Comparison of ENCODE assay signal across 22 mouse cellular contexts in the genomic region with DNA sequence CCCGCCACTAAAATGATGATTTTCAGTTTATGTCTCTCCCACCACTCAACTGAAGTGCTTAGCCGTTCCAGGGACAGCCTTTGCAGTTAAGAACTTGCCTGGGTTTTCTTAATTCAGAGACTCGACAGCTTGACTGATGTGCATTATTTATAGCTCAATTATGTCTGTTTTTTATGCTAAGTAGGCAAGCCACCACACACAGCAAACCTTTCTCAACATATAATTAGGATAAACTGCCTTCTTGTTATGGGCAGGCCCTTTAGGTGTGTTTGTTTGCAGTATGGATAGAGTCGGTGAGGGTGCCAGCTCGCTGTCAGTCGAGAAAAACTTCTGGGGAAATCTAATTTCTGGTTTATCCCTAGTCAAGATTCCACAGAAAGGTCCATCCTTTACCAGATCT.
DNase-seq lines count a peak whose midpoint lies in the region; ATAC-seq lines count a peak whose summit lies in the region.
"Had no signal": no experiment of that assay in that cellular context is flagged by ENCODE, and none has a peak within 500 bp of the region (broad histone marks: within the 10 kb centered on the region; RNA-seq: fewer than 3 reads in every experiment).

No protein-coding gene starts in this region.

- no peak overlapping the region for H3K4me3 ChIP-seq in forebrain, embryonic 13.5 days
- H3K4me3 ChIP-seq in forebrain, embryonic 10.5 days, result no peak overlapping the region
- no peak overlapping the region for H3K4me3 ChIP-seq in midbrain, embryonic 11.5 days (ENCODE audit: low read depth, low read length)
- no peak overlapping the region for H3K4me3 ChIP-seq in midbrain, embryonic 15.5 days
- H3K4me3 ChIP-seq in forebrain, embryonic 14.5 days (ENCODE audit: low read depth, low read length), result no peak overlapping the region
- no peak overlapping the region for H3K4me3 ChIP-seq in limb, embryonic 10.5 days
- H3K4me3 ChIP-seq: embryonic facial prominence, embryonic 15.5 days; erythroblast, embryonic 14.5 days; gastrocnemius, adult 2 months; heart, embryonic 10.5 days; hindbrain, embryonic 13.5 days had no signal

- no peaks in the 10 kb centered on the region for H3K27me3 ChIP-seq in forebrain, embryonic 13.5 days
- H3K27me3 ChIP-seq in forebrain, embryonic 10.5 days (ENCODE audit: poor library complexity, severe bottlenecking), result no peaks in the 10 kb centered on the region
- no peaks in the 10 kb centered on the region for H3K27me3 ChIP-seq in midbrain, embryonic 11.5 days (ENCODE audit: control insufficient read depth, insufficient read depth, low read length)
- no peaks in the 10 kb centered on the region for H3K27me3 ChIP-seq in midbrain, embryonic 15.5 days (replicated peaks)
- H3K27me3 ChIP-seq in forebrain, embryonic 14.5 days (replicated peaks; ENCODE audit: control insufficient read depth, insufficient read depth, low read length), result no peaks in the 10 kb centered on the region
- H3K27me3 ChIP-seq in limb, embryonic 10.5 days (ENCODE audit: low read depth, poor library complexity, severe bottlenecking), result 0 out of 2 replicates have a peak, but pooled peaks cover 3% of the 10 kb centered on the region
- H3K27me3 ChIP-seq: CH12.LX; embryonic facial prominence, embryonic 15.5 days; hindbrain, embryonic 13.5 days; Patski had no signal

- DNase-seq in forebrain, embryonic 10.5 days (ENCODE audit: extremely low spot score, low spot score), result no peak
- DNase-seq in midbrain, embryonic 11.5 days (ENCODE audit: low spot score, missing footprints), result peak; percentile 83
- DNase-seq in forebrain, embryonic 14.5 days (ENCODE audit: low spot score), result peak; percentile 73
- no peak for DNase-seq in limb, embryonic 10.5 days (ENCODE audit: low spot score)
- DNase-seq in layer of hippocampus, adult 9-11 months, result no peak
- DNase-seq: adrenal gland, postnatal 14 days; gastrocnemius, adult 2 months; gastrocnemius, postnatal 25 days; heart, postnatal 10 days; heart, postnatal 4 days; kidney, adult 2 months had no signal

- H3K9ac ChIP-seq in forebrain, embryonic 13.5 days, result no peak overlapping the region
- no peak overlapping the region for H3K9ac ChIP-seq in midbrain, embryonic 11.5 days (ENCODE audit: low read length)
- no peak overlapping the region for H3K9ac ChIP-seq in midbrain, embryonic 15.5 days
- no peak overlapping the region for H3K9ac ChIP-seq in forebrain, embryonic 14.5 days (ENCODE audit: low read length)
- H3K9ac ChIP-seq: embryonic facial prominence, embryonic 15.5 days; hindbrain, embryonic 13.5 days had no signal

- H3K4me2 ChIP-seq in forebrain, embryonic 13.5 days, result peak overlapping the region; percentile 0; the same call in 1 of the 2 replicates
- no peak overlapping the region for H3K4me2 ChIP-seq in midbrain, embryonic 11.5 days
- H3K4me2 ChIP-seq in midbrain, embryonic 15.5 days, result no peak overlapping the region
- H3K4me2 ChIP-seq in forebrain, embryonic 14.5 days (ENCODE audit: low read length), result no peak overlapping the region
- H3K4me2 ChIP-seq: embryonic facial prominence, embryonic 15.5 days; hindbrain, embryonic 13.5 days had no signal

- peak overlapping the region; percentile 63 for H3K27ac ChIP-seq in forebrain, embryonic 13.5 days
- no peak overlapping the region for H3K27ac ChIP-seq in forebrain, embryonic 10.5 days
- no peak overlapping the region for H3K27ac ChIP-seq in midbrain, embryonic 11.5 days (ENCODE audit: low read depth, low read length)
- H3K27ac ChIP-seq in midbrain, embryonic 15.5 days, result no peak overlapping the region
- peak overlapping the region; percentile 58; the same call in 1 of the 2 replicates for H3K27ac ChIP-seq in forebrain, embryonic 14.5 days (ENCODE audit: low read depth, low read length)
- peak overlapping the region; percentile 47; the same call in 1 of the 2 replicates for H3K27ac ChIP-seq in limb, embryonic 10.5 days
- H3K27ac ChIP-seq: embryonic facial prominence, embryonic 15.5 days; gastrocnemius, adult 2 months; heart, embryonic 10.5 days; hindbrain, embryonic 13.5 days had no signal

- H3K9me3 ChIP-seq in forebrain, embryonic 13.5 days (replicated peaks), result no peaks in the 10 kb centered on the region
- no peaks in the 10 kb centered on the region for H3K9me3 ChIP-seq in forebrain, embryonic 10.5 days
- no peaks in the 10 kb centered on the region for H3K9me3 ChIP-seq in midbrain, embryonic 11.5 days (ENCODE audit: control insufficient read depth, low read length)
- no peaks in the 10 kb centered on the region for H3K9me3 ChIP-seq in midbrain, embryonic 15.5 days
- no peaks in the 10 kb centered on the region for H3K9me3 ChIP-seq in forebrain, embryonic 14.5 days (replicated peaks; ENCODE audit: control insufficient read depth, low read length)
- no peaks in the 10 kb centered on the region for H3K9me3 ChIP-seq in limb, embryonic 10.5 days (replicated peaks)
- H3K9me3 ChIP-seq: embryonic facial prominence, embryonic 15.5 days; heart, embryonic 10.5 days; hindbrain, embryonic 13.5 days had no signal

- 15% methylated on average over 6 of the region's 6 CpGs for WGBS in forebrain, embryonic 13.5 days
- 68% methylated on average over 6 of the region's 6 CpGs for WGBS in forebrain, embryonic 10.5 days
- WGBS in midbrain, embryonic 11.5 days, result 53% methylated on average over 6 of the region's 6 CpGs
- 31% methylated on average over 6 of the region's 6 CpGs for WGBS in midbrain, embryonic 15.5 days
- WGBS in forebrain, embryonic 14.5 days, result 4% methylated on average over 6 of the region's 6 CpGs
- WGBS in limb, embryonic 10.5 days, result 52% methylated on average over 6 of the region's 6 CpGs

- peaks cover 37% of the 10 kb centered on the region for H3K4me1 ChIP-seq in forebrain, embryonic 13.5 days
- H3K4me1 ChIP-seq in forebrain, embryonic 10.5 days, result peaks cover 35% of the 10 kb centered on the region
- H3K4me1 ChIP-seq in midbrain, embryonic 11.5 days (ENCODE audit: control insufficient read depth, insufficient read depth, low read length), result peaks cover 8% of the 10 kb centered on the region; the same call in 1 of the 2 replicates
- peaks cover 13% of the 10 kb centered on the region; the same call in 1 of the 2 replicates for H3K4me1 ChIP-seq in midbrain, embryonic 15.5 days
- peaks cover 20% of the 10 kb centered on the region for H3K4me1 ChIP-seq in forebrain, embryonic 14.5 days (ENCODE audit: control insufficient read depth, insufficient read depth, low read length)
- peaks cover 56% of the 10 kb centered on the region for H3K4me1 ChIP-seq in limb, embryonic 10.5 days

- peak; percentile 72 for ATAC-seq in forebrain, embryonic 13.5 days
- no peak for ATAC-seq in midbrain, embryonic 11.5 days (ENCODE audit: low FRiP score)
- ATAC-seq in midbrain, embryonic 15.5 days (replicated peaks), result no peak
- ATAC-seq in forebrain, embryonic 14.5 days, result peak; percentile 76
- no peak for ATAC-seq in cerebellum, adult (ENCODE audit: insufficient number of reproducible peaks, low FRiP score, low TSS enrichment)
- ATAC-seq: activated CD4-positive, CD25-positive, alpha-beta regulatory T cell, adult 4 months; intestine, embryonic 16.5 days; Patski had no signal

- H3K36me3 ChIP-seq in forebrain, embryonic 13.5 days (ENCODE audit: poor library complexity, severe bottlenecking), result no peaks in the 10 kb centered on the region
- peaks cover 4% of the 10 kb centered on the region; the same call in 1 of the 2 replicates for H3K36me3 ChIP-seq in forebrain, embryonic 10.5 days (replicated peaks)
- H3K36me3 ChIP-seq in midbrain, embryonic 11.5 days (ENCODE audit: control insufficient read depth, insufficient read depth, low read length), result no peaks in the 10 kb centered on the region
- no peaks in the 10 kb centered on the region for H3K36me3 ChIP-seq in midbrain, embryonic 15.5 days (replicated peaks)
- H3K36me3 ChIP-seq in forebrain, embryonic 14.5 days (ENCODE audit: control insufficient read depth, insufficient read depth, low read length), result no peaks in the 10 kb centered on the region
- H3K36me3 ChIP-seq in limb, embryonic 10.5 days, result no peaks in the 10 kb centered on the region
- H3K36me3 ChIP-seq: embryonic facial prominence, embryonic 15.5 days; heart, embryonic 10.5 days; hindbrain, embryonic 13.5 days had no signal

Comparison
In these comparisons a context has a peak if more than half of its experiments do, and no peak if none do; other contexts are left out.
1. H3K27ac ChIP-seq: peak in forebrain, embryonic 13.5 days (single experiment), forebrain, embryonic 14.5 days (single experiment) and limb, embryonic 10.5 days (single experiment); none in forebrain, embryonic 10.5 days (single experiment), midbrain, embryonic 11.5 days (single experiment) and midbrain, embryonic 15.5 days (single experiment).
2. DNase-seq: peak in midbrain, embryonic 11.5 days (single experiment) and forebrain, embryonic 14.5 days (single experiment); none in forebrain, embryonic 10.5 days (single experiment), limb, embryonic 10.5 days (single experiment) and layer of hippocampus, adult 9-11 months (single experiment).
3. ATAC-seq: peak in forebrain, embryonic 13.5 days (single experiment) and forebrain, embryonic 14.5 days (single experiment); none in midbrain, embryonic 11.5 days (single experiment), midbrain, embryonic 15.5 days (single experiment) and cerebellum, adult (single experiment).